Mouse (Mus musculus) forebrain, embryonic 11.5 days (tissue): ENCODE measurements around the gene Gatad1. TPM values are rescaled to one million over a fixed set of nuclear protein-coding genes. Genes with fewer than 3 reads are reported as not detected.
A peak's percentile ranks its signal among the peaks of the same experiment; 100 is the strongest.
"Not testable (repeated sequence)": the region's sequence is repeated elsewhere in the genome, so short reads cannot be mapped to it uniquely, and the experiment has no call there.

Experiments
- ATAC-seq: fragments of 200-750 bp; cut with Nextera tagmentation; replicated peaks from 2 replicates; pipeline ENCODE4 v1.8.0; 2017; ENCODE audit warnings: moderate TSS enrichment; ENCODE audit not compliant: low FRiP score
- DNase-seq: peaks from one replicate; pipeline ENCODE4 v3.0.0-alpha.2; 2017; ENCODE audit warnings: low spot score
- H3K27ac ChIP-seq: fragments of 300-500 bp; sonication (generic); 2 replicates; pipeline ENCODE4 v1.5.1; 2014; ENCODE audit warnings: low read depth, low read length
- H3K27me3 ChIP-seq: fragments of 300-500 bp; sonication (generic); 2 replicates; pipeline ENCODE4 v1.6.1; 2014; ENCODE audit warnings: mild to moderate bottlenecking, low read length, mixed read lengths; ENCODE audit not compliant: control insufficient read depth, insufficient read depth
- H3K36me3 ChIP-seq: fragments of 300-500 bp; sonication (generic); 2 replicates; pipeline ENCODE4 v1.6.1; 2014; ENCODE audit warnings: mild to moderate bottlenecking, low read length, moderate library complexity, mixed read lengths; ENCODE audit not compliant: control insufficient read depth, insufficient read depth
- H3K4me1 ChIP-seq: fragments of 300-500 bp; sonication (generic); replicated peaks from 2 replicates; pipeline ENCODE4 v1.6.1; 2014; ENCODE audit warnings: low read length, mixed read lengths; ENCODE audit not compliant: control insufficient read depth, insufficient read depth
- H3K4me2 ChIP-seq: fragments of 300-500 bp; sonication (generic); 2 replicates; pipeline ENCODE4 v1.6.1; 2014; ENCODE audit warnings: low read depth, mild to moderate bottlenecking, low read length, moderate library complexity, mixed read lengths; ENCODE audit not compliant: severe bottlenecking
- H3K4me3 ChIP-seq: fragments of 300-500 bp; sonication (generic); 2 replicates; pipeline ENCODE4 v1.5.1; 2014; ENCODE audit warnings: low read depth, low read length
- H3K9ac ChIP-seq: fragments of 300-500 bp; sonication (generic); 2 replicates; pipeline ENCODE4 v1.6.1; 2014; ENCODE audit warnings: low read length
- H3K9me3 ChIP-seq: fragments of 300-500 bp; sonication (generic); 2 replicates; pipeline ENCODE4 v1.6.1; 2016; ENCODE audit warnings: low read length, mixed read lengths; ENCODE audit not compliant: control insufficient read depth
- WGBS: fragments of 180-500 bp; shearing (Covaris S2); extraction: QIAGEN DNeasy Blood & Tissue Kit; methylation state at CpG from one replicate; pipeline ENCODE4 v1.1.7; 2014; 5-methylcytosine and 5-hydroxymethylcytosine counted together
- polyA plus RNA-seq: library from polyadenylated mRNA; unstranded; fragments of >200 nt; fragmentation: Nextera tagmentation; extraction: Ambion mirVana; gene quantifications from 2 replicates; pipeline ENCODE4 v1.2.1, GENCODE M21; 2014

Gatad1 gene
- polyA plus RNA-seq, 1 experiment from 2014 or later = 75.4 TPM

- 90% methylated on average over 12 of the region's 12 CpGs for WGBS
- Histone ChIP-seq H3K9me3 (no peaks in the 10 kb centered on the region), H3K27ac (no peak overlapping the region), H3K4me3 (no peak overlapping the region), H3K9ac (no peak overlapping the region), H3K36me3 (no peaks in the 10 kb centered on the region), H3K27me3 (no peaks in the 10 kb centered on the region), H3K4me1 (no peaks in the 10 kb centered on the region), H3K4me2 (no peak overlapping the region)
- no peak for ATAC-seq
- DNase-seq = no peak
Measured at GRCm38 (mm10) chr5:3666585-3666984, 9.6 kb upstream of the Gatad1 start.

- no peaks in the 10 kb centered on the region for H3K36me3 ChIP-seq
- WGBS = 90% methylated on average over 2 of the region's 2 CpGs
- no peak for ATAC-seq
- no peak overlapping the region for H3K4me3 ChIP-seq
- no peaks in the 10 kb centered on the region for H3K27me3 ChIP-seq
- no peaks in the 10 kb centered on the region for H3K9me3 ChIP-seq
- no peak overlapping the region for H3K27ac ChIP-seq
- H3K9ac ChIP-seq = no peak overlapping the region
- H3K4me1 ChIP-seq = no peaks in the 10 kb centered on the region
- H3K4me2 ChIP-seq = no peak overlapping the region
- no peak for DNase-seq
Measured at GRCm38 (mm10) chr5:3665225-3665624, 8.2 kb upstream of the Gatad1 start.

GRCm38 (mm10) chr5:3653801-3654200, 3.2 kb downstream of the Gatad1 start:
- no peak overlapping the region for H3K9ac ChIP-seq
- H3K4me1 ChIP-seq = no peaks in the 10 kb centered on the region
- no peak overlapping the region for H3K27ac ChIP-seq
- no peak overlapping the region for H3K4me3 ChIP-seq
- no peaks in the 10 kb centered on the region for H3K27me3 ChIP-seq
- ATAC-seq (no peak), DNase-seq (no peak)
- 91% methylated on average over 4 of the region's 4 CpGs for WGBS
- H3K36me3 ChIP-seq = no peaks in the 10 kb centered on the region
- H3K9me3 ChIP-seq = no peaks in the 10 kb centered on the region
- no peak overlapping the region for H3K4me2 ChIP-seq

GRCm38 (mm10) chr5:3652903-3653575, 3.9 kb downstream of the Gatad1 start:
- not testable (repeated sequence) for H3K27ac ChIP-seq, H3K27me3 ChIP-seq, H3K4me1 ChIP-seq, H3K4me2 ChIP-seq, H3K4me3 ChIP-seq, H3K9me3 ChIP-seq, H3K9ac ChIP-seq, DNase-seq, H3K36me3 ChIP-seq, ATAC-seq
- WGBS = 93% methylated on average over 15 of the region's 25 CpGs

GRCm38 (mm10) chr5:3651621-3652020, 5.4 kb downstream of the Gatad1 start:
- Histone ChIP-seq H3K27ac (no peak overlapping the region), H3K27me3 (no peaks in the 10 kb centered on the region), H3K4me2 (no peak overlapping the region), H3K36me3 (no peaks in the 10 kb centered on the region), H3K9ac (no peak overlapping the region), H3K9me3 (no peaks in the 10 kb centered on the region), H3K4me3 (no peak overlapping the region), H3K4me1 (no peaks in the 10 kb centered on the region)
- DNase-seq (no peak), ATAC-seq (no peak)
- 88% methylated on average over 5 of the region's 5 CpGs for WGBS

GRCm38 (mm10) chr5:3650881-3651280, 6.1 kb downstream of the Gatad1 start, which contains the start of gene Tmbim7:
Gene Tmbim7, plus strand, starts transcription at chr5:3651181.
- Histone ChIP-seq H3K27me3 (no peaks in the 10 kb centered on the region), H3K4me2 (no peak within 1 kb of the TSS), H3K27ac (no peak within 1 kb of the TSS), H3K9ac (no peak within 1 kb of the TSS), H3K36me3 (no peaks in the 10 kb centered on the region), H3K4me1 (no peaks in the 10 kb centered on the region), H3K4me3 (no peak within 1 kb of the TSS), H3K9me3 (no peaks in the 10 kb centered on the region)
- WGBS = 71% methylated on average over 6 of the region's 6 CpGs
- ATAC-seq (no peak), DNase-seq (no peak)

GRCm38 (mm10) chr5:3648849-3649210, 8.2 kb downstream of the Gatad1 start:
- 0 out of 2 replicates have a peak, but pooled peaks cover 2% of the 10 kb centered on the region for H3K4me1 ChIP-seq
- ATAC-seq = no peak
- WGBS = 73% methylated on average over 4 of the region's 4 CpGs
- no peak for DNase-seq
- no peaks in the 10 kb centered on the region for H3K36me3 ChIP-seq
- H3K9ac ChIP-seq = no peak overlapping the region
- no peaks in the 10 kb centered on the region for H3K9me3 ChIP-seq
- no peak overlapping the region for H3K27ac ChIP-seq
- H3K4me2 ChIP-seq = no peak overlapping the region
- no peaks in the 10 kb centered on the region for H3K27me3 ChIP-seq
- H3K4me3 ChIP-seq = no peak overlapping the region

- no peak for DNase-seq
- H3K36me3 ChIP-seq = no peaks in the 10 kb centered on the region; the same call in 1 of the 2 replicates
- H3K27me3 ChIP-seq = no peaks in the 10 kb centered on the region
- no peak overlapping the region for H3K4me3 ChIP-seq
- ATAC-seq = peak; percentile 25
- 0 out of 2 replicates have a peak, but pooled peaks cover 2% of the 10 kb centered on the region for H3K4me1 ChIP-seq
- no peak overlapping the region for H3K9ac ChIP-seq
- no peak overlapping the region for H3K27ac ChIP-seq
- 56% methylated on average over 4 of the region's 4 CpGs for WGBS
- H3K4me2 ChIP-seq = 0 out of 2 replicates have a peak overlapping the region, but pooled peaks have one; percentile 3
- no peaks in the 10 kb centered on the region for H3K9me3 ChIP-seq
Measured at GRCm38 (mm10) chr5:3648206-3648848, 8.7 kb downstream of the Gatad1 start.
